Mouse (Mus musculus) T-helper 17 cell (primary cell): Measurements from ENCODE around the gene Gm9611.
"Not testable (repeated sequence)": the region's sequence is repeated elsewhere in the genome, so short reads cannot be mapped to it uniquely, and the experiment has no call there.

Experiments
- in situ Hi-C, 2 experiments: fragments of 300-600 bp; cut with MboI, MseI; formaldehyde crosslinking; loops; 1 replicate in 1 of 2; 2 replicates in 1 of 2; pipeline ENCODE4 v1.15.1; 2025; ENCODE audit warnings: high pct_unique_total_duplicates in 2 of 2

The Gm9611 gene

DNA sequence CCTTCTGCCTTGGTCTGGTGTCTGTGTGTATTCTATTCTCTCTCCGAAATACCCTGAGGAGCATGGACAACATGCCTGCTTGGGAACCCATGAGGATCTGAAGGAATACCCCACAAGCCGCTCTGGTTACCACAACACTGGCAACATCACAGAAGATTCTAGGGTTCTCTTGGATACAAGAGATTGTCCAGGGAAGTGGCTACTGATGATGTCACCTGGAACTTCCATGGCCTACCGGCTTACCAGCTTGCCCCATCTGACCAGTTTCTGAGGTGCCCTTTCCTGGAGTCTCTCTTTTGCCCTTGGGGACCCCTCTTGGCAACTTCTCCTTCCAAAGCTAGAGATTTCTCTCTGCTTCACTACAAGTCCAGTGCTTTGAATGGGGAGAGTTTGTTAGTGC, at the start of gene Gm9611:
Gene Gm9611 (minus strand): TSS at position 101 of the 400 bp plus-strand sequence.
- in situ Hi-C loops = loop anchor here in 1 of 2 experiments (5.0 kb wide), 1 partner anchor 345 kb away; the partner anchor contains the start of gene Gm3633

GRCm38 (mm10) chr14:42309910-42310309, 12.8 kb upstream of the Gm9611 start, which contains the start of gene Gm7995:
Gene Gm7995 (plus strand): TSS chr14:42310210.
- in situ Hi-C loops = not testable (repeated sequence)

- in situ Hi-C loops = loop anchor here (5.0 to 25.0 kb wide), 5 partner anchors 335 to 1427 kb away; partner anchors contain the start of genes Gm17124 (in 2 of the 2), Gm7324 (in 1 of the 2) and Gm8165 (in 1 of the 2)
Observed at GRCm38 (mm10) chr14:42259948-42260347, 37.2 kb downstream of the Gm9611 start, which contains the start of gene Gm17026. Gene Gm17026 (minus strand): TSS chr14:42260048.
